Mouse (Mus musculus) spleen, postnatal 4 days (tissue): ENCODE data around the gene Slc15a3.
A peak's percentile ranks its signal among the peaks of the same experiment; 100 is the strongest.

Experiments
- DNase-seq, 2 experiments: peaks; one replicate each; pipeline ENCODE4 v3.0.0; 2022; ENCODE audit warnings: low spot score in 2 of 2

Gene Slc15a3

GRCm38 (mm10) chr19:10822534-10822933, 17.0 kb upstream of the Slc15a3 start:
- DNase-seq = no peak

- DNase-seq = no peak
These were observed 15.5 kb upstream of the Slc15a3 start for GRCm38 (mm10) chr19:10824061-10824460.

GRCm38 (mm10) chr19:10828321-10828720, 11.2 kb upstream of the Slc15a3 start:
- DNase-seq = no peak

- DNase-seq = no peak
These were observed 9.9 kb upstream of the Slc15a3 start, which contains the start of gene Cd6 for GRCm38 (mm10) chr19:10829436-10830175. Gene Cd6 (minus strand): TSS chr19:10830058.

- peak; percentile 72 to 84 for DNase-seq
These were observed 8.1 kb upstream of the Slc15a3 start for GRCm38 (mm10) chr19:10831424-10831823.

GRCm38 (mm10) chr19:10832030-10832429, 7.5 kb upstream of the Slc15a3 start:
- DNase-seq = no peak

GRCm38 (mm10) chr19:10833611-10834010, 5.9 kb upstream of the Slc15a3 start:
- no peak for DNase-seq

- no peak for DNase-seq
These were observed 3.9 kb upstream of the Slc15a3 start for GRCm38 (mm10) chr19:10835671-10836070.

GRCm38 (mm10) chr19:10841721-10842626, 2.4 kb downstream of the Slc15a3 start:
- DNase-seq = peak in 1 of 2 experiments; percentile 45

- peak in 1 of 2 experiments; percentile 32 for DNase-seq
These were observed 3.4 kb downstream of the Slc15a3 start for GRCm38 (mm10) chr19:10842914-10843313.

- DNase-seq = no peak
These were observed 4.7 kb downstream of the Slc15a3 start for GRCm38 (mm10) chr19:10844206-10844605.

GRCm38 (mm10) chr19:10845454-10845853, 5.9 kb downstream of the Slc15a3 start:
- DNase-seq = no peak

- DNase-seq = no peak
These were observed 6.6 kb downstream of the Slc15a3 start for GRCm38 (mm10) chr19:10846150-10846549.

GRCm38 (mm10) chr19:10847311-10848087, 8.0 kb downstream of the Slc15a3 start:
- no peak for DNase-seq

GRCm38 (mm10) chr19:10855422-10855821, 15.9 kb downstream of the Slc15a3 start:
- DNase-seq = no peak

GRCm38 (mm10) chr19:10856520-10856919, 17.0 kb downstream of the Slc15a3 start:
- no peak for DNase-seq

- no peak for DNase-seq
These were observed 20.6 kb downstream of the Slc15a3 start for GRCm38 (mm10) chr19:10860072-10860497.

- no peak for DNase-seq
These were observed 26.8 kb downstream of the Slc15a3 start for GRCm38 (mm10) chr19:10866351-10866750.

- peak in 1 of 2 experiments; percentile 53 for DNase-seq
These were observed 28.6 kb downstream of the Slc15a3 start for GRCm38 (mm10) chr19:10867946-10868622.

GRCm38 (mm10) chr19:10868623-10869141, 29.2 kb downstream of the Slc15a3 start:
- DNase-seq = no peak
